Mouse (Mus musculus) kidney, postnatal 4 days (tissue): Measurements from ENCODE around the gene Kit.

Source experiments
- DNase-seq, 2 experiments: peaks; one replicate each; pipeline ENCODE4 v3.0.0; 2021; ENCODE audit warnings: mixed read lengths in 2 of 2

The Kit gene

DNA sequence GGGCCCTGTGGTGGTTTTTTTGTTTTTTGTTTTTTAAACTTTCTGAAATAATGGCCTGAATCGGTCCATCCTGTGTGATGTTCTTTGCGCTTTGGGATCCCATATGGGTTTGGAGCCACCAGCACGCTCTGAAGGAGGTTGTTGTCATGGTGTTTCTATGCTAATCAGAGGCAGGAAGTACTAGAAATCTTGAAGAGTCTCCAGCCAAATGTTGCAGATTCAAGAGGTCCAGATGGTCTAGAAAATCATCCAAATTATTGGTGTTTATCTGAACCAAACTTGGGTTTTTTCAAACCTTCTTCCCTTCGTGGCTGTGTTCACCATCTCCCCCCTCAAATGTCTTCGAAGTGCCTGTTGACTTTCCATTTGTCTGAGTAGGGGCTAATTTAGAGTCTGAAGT lies 72.3 kb downstream of the Kit start:
- DNase-seq: no peak

DNA sequence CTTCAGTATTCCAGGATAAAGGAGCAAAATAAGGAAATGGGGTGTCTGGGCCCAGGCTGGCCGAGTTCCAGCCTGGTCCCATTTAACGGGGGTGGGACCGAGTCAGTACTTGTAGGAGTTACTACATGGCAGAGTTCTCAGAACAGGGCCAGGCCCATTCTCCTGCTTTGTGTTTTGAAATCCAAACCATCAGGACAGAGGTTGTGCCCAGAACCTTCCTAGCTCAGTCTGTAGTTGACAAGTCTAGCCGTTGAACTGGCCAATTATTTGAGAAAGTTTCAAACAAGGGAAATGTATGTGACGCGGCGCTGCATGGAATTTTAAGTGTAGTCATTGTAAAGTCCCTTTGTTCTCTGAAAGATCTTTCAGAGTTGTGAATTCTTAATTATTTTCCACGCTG lies 75.8 kb downstream of the Kit start:
- DNase-seq: peak in 1 of 2 experiments; percentile 7

DNA sequence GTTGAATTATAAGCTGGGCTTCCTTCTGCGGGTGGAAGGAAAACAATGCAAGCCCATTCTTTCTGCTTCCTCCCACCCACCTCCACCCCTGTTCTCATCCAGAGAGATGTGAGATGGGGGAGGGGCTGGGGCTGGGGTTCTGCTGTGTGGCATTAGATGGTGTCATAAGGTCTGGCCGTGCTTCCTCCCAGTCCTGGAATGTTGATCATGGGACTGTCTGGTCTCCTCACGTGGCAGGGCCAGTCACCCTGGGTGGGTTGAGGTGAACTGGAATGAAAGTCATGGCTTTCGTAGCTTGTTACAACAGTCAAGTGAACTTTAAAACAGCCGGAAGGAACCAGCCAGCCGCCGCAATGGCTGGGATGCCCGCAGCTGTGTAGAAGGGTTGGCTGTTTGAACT lies 78.7 kb downstream of the Kit start:
- no peak for DNase-seq

DNA sequence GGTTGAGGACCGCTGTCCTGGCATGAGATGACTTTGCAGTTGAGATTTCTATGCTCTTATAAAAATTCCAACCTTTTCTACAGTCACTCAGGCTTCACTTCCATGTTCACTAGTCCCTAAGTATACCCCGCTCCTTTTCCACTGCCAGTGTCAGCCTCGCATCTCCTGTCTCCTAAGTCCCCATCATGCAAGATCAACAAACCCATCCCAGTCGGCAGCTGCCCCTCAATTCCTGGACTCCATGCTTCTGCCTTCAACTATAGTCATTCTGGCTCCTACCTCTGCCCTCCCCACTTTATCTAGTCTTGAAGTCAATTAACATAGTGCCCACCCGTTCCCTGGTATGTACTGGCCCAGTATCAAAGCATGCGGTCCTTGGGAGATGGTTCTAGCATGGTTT lies 83.9 kb downstream of the Kit start:
- DNase-seq: no peak

DNA sequence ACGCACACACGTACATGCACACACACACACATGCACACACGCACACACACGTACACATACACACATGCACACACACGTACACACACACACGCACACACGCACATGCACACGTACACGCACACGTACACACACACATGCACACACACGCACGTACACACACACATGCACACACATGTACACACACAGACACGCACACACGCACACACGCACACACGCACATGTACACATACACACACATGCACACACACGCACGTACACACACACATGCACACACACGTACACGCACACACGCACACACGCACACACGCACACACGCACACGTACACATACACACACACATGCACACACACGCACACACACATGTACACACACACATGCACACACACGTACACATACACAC lies 85.6 kb downstream of the Kit start:
- no peak for DNase-seq

DNA sequence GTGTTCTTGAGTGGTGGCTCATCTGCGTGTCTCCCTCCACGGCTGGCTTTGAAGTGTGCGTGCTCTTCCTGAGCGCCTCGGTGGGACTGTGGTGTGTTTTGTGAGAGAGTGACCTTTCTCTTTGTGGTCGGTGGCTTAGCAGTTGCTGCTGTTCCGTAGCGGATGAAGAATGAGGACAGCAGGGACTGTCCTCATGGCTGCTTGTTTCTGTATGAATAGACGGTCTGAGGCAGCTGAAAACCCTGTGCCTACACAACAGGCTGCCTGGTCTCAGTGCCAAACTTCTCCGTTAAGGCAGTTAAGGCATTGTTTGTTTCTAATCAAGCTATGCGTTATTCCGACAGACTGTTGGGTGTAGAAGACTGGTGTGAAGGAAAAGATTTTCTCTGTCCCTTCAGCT lies 87.8 kb downstream of the Kit start:
- no peak for DNase-seq

DNA sequence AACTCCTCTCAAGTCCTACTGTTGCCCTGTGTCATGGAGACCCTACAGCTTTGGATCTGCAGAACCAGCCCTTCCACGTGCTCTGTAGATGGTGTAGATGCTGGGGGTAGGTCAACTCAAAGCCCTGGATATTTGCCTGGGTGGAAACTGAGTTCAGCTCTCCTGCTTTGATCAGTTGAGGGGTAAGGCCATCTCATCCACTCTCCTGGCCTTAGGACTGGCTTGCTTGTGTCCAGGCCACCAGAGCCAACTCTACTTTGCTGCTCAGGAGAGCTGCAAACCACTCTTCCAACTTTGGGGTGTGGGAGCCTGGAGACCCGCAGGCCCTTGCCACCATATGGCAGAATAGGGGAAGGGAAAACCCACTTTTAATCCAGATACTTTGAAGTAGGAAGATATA lies 89.1 kb downstream of the Kit start:
- DNase-seq: no peak

DNA sequence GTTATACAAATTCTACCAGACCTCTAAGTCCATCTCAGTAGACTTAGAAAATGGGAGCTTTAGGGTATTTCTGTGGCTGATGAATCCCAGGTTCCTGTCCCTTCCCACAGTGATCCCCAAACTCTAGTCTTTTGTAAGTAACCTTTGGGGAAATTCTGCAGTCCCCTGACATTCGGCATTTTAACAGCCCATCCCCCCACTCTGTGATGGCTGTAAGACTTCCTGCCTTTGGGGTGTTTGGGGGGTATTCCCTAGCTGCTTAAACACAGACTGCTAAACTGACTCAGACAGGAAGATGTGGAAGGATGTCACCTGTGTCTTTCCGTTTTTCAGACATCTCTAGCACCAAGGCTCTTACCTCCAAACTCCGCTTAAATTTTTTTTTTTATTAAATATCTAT lies 92.4 kb downstream of the Kit start:
- DNase-seq: no peak

DNA sequence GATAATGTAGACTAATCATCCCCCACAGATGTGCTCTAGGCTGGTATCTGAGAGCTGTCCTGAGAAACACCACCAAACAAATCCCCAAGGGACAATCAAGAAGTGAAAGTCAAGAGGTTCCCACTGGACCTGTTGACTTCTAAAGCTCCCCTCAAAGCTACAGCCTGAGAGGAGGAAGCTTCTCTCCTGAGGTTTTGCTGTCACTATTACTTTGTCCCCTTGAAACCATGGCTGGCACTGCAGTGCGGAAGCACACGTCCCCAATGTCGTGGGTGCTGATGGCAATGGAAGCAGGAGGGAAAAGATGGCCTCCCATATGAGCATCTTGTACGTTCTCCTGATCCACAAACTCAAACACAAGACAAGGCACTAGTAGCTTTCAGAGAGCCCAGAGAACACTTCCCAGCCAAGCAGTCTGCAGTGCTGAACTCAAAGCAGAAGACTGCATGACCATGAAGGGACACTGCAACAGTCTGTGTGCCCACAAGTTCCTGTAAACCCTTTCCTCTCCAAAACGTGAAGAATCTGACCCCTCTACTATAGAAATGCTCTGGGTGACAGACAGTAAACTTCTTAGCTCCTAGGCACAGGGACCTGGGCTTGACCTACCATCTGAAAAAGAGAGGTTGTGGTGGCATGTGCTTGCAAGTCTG lies 96.5 kb downstream of the Kit start:
- no peak for DNase-seq

DNA sequence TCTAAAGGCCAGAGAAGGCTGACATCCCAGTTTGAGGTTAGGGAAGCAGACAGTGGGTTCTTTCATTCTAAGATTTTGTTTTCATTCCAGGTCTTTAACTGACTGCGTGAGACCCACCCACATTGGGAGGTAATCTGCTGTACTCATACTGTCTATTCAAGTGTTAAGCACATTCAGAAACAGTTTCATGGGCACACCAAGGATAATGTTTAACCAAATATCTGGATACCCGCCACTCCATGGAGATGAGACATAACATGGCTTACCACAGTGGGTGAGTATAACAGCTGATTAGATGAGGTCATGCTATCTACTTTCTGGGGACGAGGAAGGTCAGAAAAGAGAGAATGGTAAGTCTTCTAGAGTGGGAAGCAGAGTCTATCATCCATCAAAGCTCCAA lies 101.3 kb downstream of the Kit start:
- no peak for DNase-seq

DNA sequence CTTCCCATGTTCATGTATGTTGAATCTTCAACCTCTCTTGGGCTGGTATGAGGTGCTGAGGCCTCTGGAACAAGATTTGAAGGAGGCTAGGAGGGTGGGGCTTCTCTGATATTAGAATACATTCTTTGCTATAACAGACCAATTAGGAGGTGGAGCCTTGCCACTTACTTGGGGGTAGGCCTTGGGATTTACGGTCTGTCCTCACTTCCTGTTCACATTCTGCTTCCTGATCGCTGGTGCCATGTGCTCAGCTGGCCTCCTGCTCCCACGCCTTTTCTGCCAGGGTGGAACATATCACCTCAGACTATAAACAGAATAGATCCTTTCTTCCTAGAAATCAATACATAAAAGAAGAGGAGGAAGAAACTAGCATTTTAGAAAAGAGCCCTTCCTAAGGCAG lies 105.2 kb downstream of the Kit start:
- DNase-seq: no peak

DNA sequence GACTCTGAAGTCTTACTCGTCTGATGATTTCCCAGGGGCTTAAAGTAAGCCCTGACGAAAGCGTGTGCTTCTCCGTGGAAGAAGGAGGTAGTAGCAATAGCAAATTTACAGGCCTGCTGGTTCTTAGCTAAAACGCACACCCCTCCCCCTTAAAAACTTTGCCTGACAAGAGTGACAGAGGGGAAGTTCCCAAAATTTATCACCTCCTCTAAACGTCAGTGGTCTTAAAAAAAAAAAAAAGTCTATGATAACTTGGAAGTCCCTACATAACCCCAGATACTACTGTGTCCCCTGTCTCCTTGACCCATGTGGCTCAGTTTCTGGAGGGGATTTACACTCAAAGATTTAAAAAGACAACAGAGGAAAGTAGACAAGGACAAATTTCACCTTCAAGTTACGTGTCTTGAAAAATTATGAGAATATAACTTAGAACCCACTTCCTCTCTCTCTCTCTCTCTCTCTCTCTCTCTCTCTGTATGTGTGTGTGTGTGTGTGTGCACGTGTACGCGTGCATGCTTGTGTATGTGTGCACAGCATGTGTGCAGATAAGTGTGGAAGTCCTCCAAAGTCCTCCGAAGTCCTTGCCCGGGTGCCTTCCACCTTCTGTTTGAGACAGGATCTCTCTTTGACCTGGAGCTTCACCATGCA lies 120.6 kb downstream of the Kit start:
- no peak for DNase-seq

DNA sequence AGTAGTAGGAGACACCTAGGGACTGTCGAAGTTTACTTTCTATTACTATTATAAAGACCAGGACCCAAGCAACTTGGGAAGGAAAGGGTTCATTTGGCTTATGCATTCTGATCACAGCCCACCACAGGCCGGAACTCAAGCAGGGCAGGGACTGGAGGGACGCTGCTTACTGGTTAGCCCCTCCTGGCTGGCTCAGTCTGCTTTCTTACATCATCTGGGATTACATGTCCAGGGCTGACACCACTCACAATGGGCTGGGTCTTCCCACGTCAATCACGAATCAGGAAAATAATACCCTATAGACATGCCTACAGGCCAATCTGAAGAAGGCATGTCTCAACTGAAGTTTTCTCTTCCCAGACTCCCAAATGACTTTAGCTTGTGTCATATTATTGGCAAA lies 122.2 kb downstream of the Kit start:
- DNase-seq: no peak

DNA sequence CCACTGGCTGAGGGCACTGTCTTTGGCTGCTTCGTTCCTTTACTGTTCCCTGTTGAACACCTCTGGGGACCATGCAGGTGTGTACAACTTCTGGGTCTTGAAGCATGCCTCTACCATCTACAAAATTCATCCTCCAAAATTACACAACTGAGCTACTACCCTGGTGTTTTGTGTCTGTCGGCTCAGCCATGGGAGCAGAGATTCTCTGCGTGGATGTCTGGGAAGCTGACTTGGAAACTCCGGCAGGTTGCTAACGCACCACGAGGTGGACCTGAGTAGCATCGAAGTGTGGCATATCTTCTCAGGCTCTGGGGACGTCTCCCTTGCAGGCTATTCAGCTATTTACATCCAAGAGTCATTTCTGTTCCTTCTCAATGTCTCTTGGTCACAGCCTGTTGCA lies 123.8 kb downstream of the Kit start:
- no peak for DNase-seq

DNA sequence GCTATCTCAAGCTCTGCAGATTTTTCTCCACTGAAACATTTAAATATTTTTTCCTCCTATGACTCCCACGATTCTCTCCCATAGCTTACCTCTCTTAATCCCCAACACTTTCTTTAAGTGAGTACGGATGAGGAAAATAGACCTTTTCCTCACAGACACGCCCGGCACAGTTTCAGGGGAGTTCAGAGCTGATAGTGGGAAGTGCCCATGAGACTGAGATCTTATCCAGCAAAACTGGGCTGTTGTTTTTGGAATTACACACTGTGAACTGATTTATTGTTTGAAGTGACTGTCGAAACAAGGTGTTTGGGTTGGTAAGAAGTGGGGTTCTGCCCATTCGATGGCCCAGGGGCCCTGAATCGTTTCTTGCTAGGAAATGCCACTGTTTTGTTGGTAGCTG lies 124.4 kb downstream of the Kit start:
- no peak for DNase-seq

DNA sequence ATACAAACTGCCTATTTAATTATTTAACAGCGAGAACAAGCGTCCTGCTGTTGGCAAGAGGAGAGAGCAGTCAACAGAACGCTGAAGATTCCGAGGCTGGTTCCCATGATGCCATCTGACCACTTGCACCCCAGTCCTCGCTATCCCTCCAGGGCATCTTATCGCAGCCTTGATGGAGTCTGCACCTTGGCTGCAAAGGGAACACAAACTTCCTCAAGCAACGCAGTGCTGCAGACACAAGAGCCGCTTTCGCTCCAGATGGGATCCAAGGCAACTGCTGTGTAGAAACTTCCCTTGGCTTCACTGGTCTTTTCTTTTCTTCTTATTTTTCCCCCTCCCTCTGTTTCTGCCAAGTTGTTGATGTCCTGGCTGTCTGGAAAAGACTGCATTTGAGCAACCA lies 124.8 kb downstream of the Kit start:
- no peak for DNase-seq

DNA sequence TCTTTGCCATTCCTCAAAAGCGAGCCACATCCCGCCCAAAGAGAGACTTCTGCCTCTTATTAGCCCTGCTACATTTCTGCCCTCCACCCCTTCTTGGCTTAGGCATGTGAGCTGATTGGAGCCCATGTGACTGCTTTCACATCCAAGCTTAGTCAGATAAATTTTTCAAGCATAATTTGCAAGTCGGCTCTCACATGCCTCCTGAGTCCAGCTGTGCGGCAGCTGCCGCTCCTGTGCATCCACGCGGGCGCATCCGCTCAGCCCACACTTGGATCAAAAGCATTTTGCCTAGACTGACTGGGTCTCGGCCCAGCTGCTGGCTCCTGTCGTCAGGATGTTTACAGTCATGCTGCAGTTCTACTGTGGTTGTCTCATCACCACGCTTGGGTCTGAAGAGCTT lies 126.9 kb downstream of the Kit start:
- peak; percentile 11 to 14 for DNase-seq

DNA sequence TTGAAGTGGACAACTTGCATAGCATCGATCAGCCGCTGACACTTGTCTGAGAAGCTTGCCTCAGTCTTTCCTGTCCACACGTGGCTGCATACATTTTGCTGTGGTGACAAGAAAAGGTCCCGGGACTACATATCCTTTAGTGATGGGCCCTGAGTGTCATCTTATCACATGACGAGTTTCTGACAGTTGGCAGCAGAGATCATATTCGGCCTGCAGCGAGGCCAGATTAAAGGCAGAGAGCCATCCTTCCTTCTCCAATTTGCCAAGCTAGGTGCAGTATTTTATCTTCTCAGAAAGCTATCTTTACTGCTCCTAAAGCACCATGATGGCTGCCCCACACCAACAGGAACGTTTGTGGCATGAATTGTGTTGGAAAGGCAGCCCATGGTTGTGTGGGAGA lies 127.4 kb downstream of the Kit start:
- DNase-seq: no peak

DNA sequence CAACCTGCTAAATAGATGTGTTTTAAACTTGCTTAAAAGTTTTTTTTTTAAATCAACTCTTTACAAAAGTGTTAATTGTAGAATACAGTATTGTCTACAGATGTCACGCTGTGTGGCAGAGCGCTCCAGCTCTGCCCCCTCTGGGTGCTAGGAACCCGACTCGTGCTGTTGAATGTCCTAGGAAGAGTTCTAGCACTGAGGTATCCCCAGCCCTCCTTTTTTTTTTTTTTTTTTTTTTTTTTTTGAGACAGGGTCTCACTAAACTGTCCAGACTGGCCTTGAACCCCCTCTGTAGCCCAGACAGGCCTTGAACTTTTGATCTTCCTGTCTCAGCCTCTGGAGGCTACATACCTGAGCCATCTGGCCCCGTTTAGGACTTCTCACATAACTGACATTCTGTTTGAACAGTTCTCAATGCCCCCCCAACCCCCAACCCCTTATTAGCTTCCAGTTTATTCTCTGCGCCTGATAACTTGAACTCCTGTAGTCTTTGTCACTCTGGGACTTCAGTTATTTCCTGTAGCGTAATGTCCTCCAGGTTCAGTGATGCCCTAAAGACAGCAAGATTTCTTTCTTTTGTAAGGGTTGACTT lies 130.0 kb downstream of the Kit start:
- DNase-seq: no peak

DNA sequence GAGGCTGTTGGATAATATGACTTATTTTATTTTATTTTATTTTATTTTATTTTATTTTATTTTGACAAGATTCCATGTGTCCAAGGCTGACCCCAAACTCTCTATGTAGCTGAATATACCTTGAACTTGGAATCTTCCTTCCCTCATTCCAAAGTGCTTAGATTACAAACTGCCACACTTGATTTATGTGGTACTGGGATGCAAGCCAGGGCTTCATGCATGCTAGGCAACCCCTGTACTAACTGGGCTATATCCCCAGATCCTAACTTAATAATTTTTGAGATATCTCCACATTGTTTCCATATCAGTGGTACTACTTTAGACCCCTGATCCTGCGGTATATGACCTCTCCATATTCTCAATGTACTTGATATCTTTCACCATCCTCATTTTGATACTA lies 130.7 kb downstream of the Kit start:
- peak in 1 of 2 experiments; percentile 10 for DNase-seq
